Mouse (Mus musculus) C2C12 (cell line): ENCODE measurements around the gene Bri3.

Source experiments
- CTCF ChIP-seq: IDR thresholded peaks from one replicate; pipeline ENCODE4 v1.5.1; 2011; ENCODE audit not compliant: control insufficient read depth, insufficient read depth, insufficient read length
- MAX ChIP-seq: IDR thresholded peaks from one replicate; pipeline ENCODE4 v1.6.1; 2011; ENCODE audit warnings: mild to moderate bottlenecking, control low read depth
- MYOD1 ChIP-seq: IDR thresholded peaks from one replicate; pipeline ENCODE4 v1.6.1; 2011; ENCODE audit warnings: low read depth; ENCODE audit not compliant: control insufficient read depth, insufficient read length

GRCm38 (mm10) chr5:144359886-144360285 is 115.6 kb downstream of the Bri3 start:
- TF ChIP-seq CTCF (no peak), MYOD1 (no peak), MAX (no peak)
